Mouse (Mus musculus): ENCODE measurements at regions not wholly inside any gene's neighbourhood (a gene's known extent, or its start where the extent isn't known, plus 50 kb on each side); places are given as distances from the start of the nearest gene placed in this dataset.

- Histone ChIP-seq H3K36me3 (ENCODE audit: control insufficient read depth, insufficient read depth, low read length) (no peaks in the 10 kb centered on the region), H3K27me3 (replicated peaks; ENCODE audit: control insufficient read depth, insufficient read depth, low read length) (no peaks in the 10 kb centered on the region), H3K9me3 (ENCODE audit: control insufficient read depth, low read length) (no peaks in the 10 kb centered on the region), H3K4me2 (ENCODE audit: low read depth, low read length) (no peak overlapping the region), H3K9ac (ENCODE audit: low read depth, low read length) (no peak overlapping the region), H3K27ac (ENCODE audit: low read length) (no peak overlapping the region), H3K4me3 (ENCODE audit: low read length) (no peak overlapping the region), H3K4me1 (ENCODE audit: control insufficient read depth, insufficient read depth, low read length) (no peaks in the 10 kb centered on the region)
- ATAC-seq = peak; percentile 33; the same call in 1 of the 2 replicates
- 63% methylated on average over 3 of the region's 3 CpGs for WGBS
Observed at GRCm38 (mm10) chr2:110508162-110508748, 88.8 kb upstream of the Slc5a12 start.

GRCm38 (mm10) chr2:110523173-110523803 lies 73.8 kb upstream of the Slc5a12 start:
- no peaks in the 10 kb centered on the region for H3K27me3 ChIP-seq (replicated peaks; ENCODE audit: control insufficient read depth, insufficient read depth, low read length)
- ATAC-seq = no peak

GRCm38 (mm10) chr2:110528191-110528590 lies 68.9 kb upstream of the Slc5a12 start:
- peak; percentile 38; the same call in 1 of the 2 replicates for ATAC-seq
- no peaks in the 10 kb centered on the region for H3K9me3 ChIP-seq (ENCODE audit: control insufficient read depth, low read length)
- no peaks in the 10 kb centered on the region for H3K36me3 ChIP-seq (ENCODE audit: control insufficient read depth, insufficient read depth, low read length)
- H3K4me3 ChIP-seq (ENCODE audit: low read length) = no peak overlapping the region
- no peaks in the 10 kb centered on the region for H3K27me3 ChIP-seq (replicated peaks; ENCODE audit: control insufficient read depth, insufficient read depth, low read length)
- H3K9ac ChIP-seq (ENCODE audit: low read depth, low read length) = no peak overlapping the region
- H3K27ac ChIP-seq (ENCODE audit: low read length) = no peak overlapping the region
- no peaks in the 10 kb centered on the region for H3K4me1 ChIP-seq (ENCODE audit: control insufficient read depth, insufficient read depth, low read length)
- 48% methylated on average over 1 of the region's 3 CpGs for WGBS
- H3K4me2 ChIP-seq (ENCODE audit: low read depth, low read length) = no peak overlapping the region

More at GRCm38 (mm10) chr2:110523173-110523803, 73.8 kb upstream of the Slc5a12 start:
- H3K4me1 ChIP-seq (ENCODE audit: control insufficient read depth, insufficient read depth, low read length) = 0 out of 2 replicates have a peak, but pooled peaks cover 4% of the 10 kb centered on the region
- no peak overlapping the region for H3K4me3 ChIP-seq (ENCODE audit: low read length)
- H3K36me3 ChIP-seq (ENCODE audit: control insufficient read depth, insufficient read depth, low read length) = no peaks in the 10 kb centered on the region
- no peaks in the 10 kb centered on the region for H3K9me3 ChIP-seq (ENCODE audit: control insufficient read depth, low read length)
- H3K9ac ChIP-seq (ENCODE audit: low read depth, low read length) = no peak overlapping the region
- H3K27ac ChIP-seq (ENCODE audit: low read length) = no peak overlapping the region
- 45% methylated on average over 7 of the region's 7 CpGs for WGBS
- H3K4me2 ChIP-seq (ENCODE audit: low read depth, low read length) = no peak overlapping the region

GRCm38 (mm10) chr2:110540140-110540539 lies 57.0 kb upstream of the Slc5a12 start:
- peak; percentile 89 for ATAC-seq
- Histone ChIP-seq H3K27ac (ENCODE audit: low read length) (no peak overlapping the region), H3K4me2 (ENCODE audit: low read depth, low read length) (no peak overlapping the region), H3K27me3 (replicated peaks; ENCODE audit: control insufficient read depth, insufficient read depth, low read length) (no peaks in the 10 kb centered on the region), H3K9me3 (ENCODE audit: control insufficient read depth, low read length) (no peaks in the 10 kb centered on the region), H3K4me1 (ENCODE audit: control insufficient read depth, insufficient read depth, low read length) (no peaks in the 10 kb centered on the region), H3K36me3 (ENCODE audit: control insufficient read depth, insufficient read depth, low read length) (no peaks in the 10 kb centered on the region), H3K4me3 (ENCODE audit: low read length) (no peak overlapping the region), H3K9ac (ENCODE audit: low read depth, low read length) (no peak overlapping the region)
- WGBS = 67% methylated on average over 2 of the region's 2 CpGs

GRCm38 (mm10) chr2:110540570-110541357 lies 56.3 kb upstream of the Slc5a12 start:
- 47% methylated on average over 6 of the region's 6 CpGs for WGBS
- Histone ChIP-seq H3K27me3 (replicated peaks; ENCODE audit: control insufficient read depth, insufficient read depth, low read length) (no peaks in the 10 kb centered on the region), H3K4me2 (ENCODE audit: low read depth, low read length) (no peak overlapping the region), H3K27ac (ENCODE audit: low read length) (no peak overlapping the region; the same call in 1 of the 2 replicates), H3K9ac (ENCODE audit: low read depth, low read length) (no peak overlapping the region), H3K36me3 (ENCODE audit: control insufficient read depth, insufficient read depth, low read length) (no peaks in the 10 kb centered on the region), H3K4me3 (ENCODE audit: low read length) (no peak overlapping the region), H3K4me1 (ENCODE audit: control insufficient read depth, insufficient read depth, low read length) (no peaks in the 10 kb centered on the region), H3K9me3 (ENCODE audit: control insufficient read depth, low read length) (no peaks in the 10 kb centered on the region)
- peak; percentile 86 for ATAC-seq

- ATAC-seq = no peak
- no peak overlapping the region for H3K4me3 ChIP-seq (ENCODE audit: low read length)
- WGBS = 74% methylated on average over 5 of the region's 5 CpGs
Observed at GRCm38 (mm10) chr2:110541358-110541737, 55.8 kb upstream of the Slc5a12 start.

More at GRCm38 (mm10) chr2:110541358-110541737, 55.8 kb upstream of the Slc5a12 start:
- Histone ChIP-seq H3K9ac (ENCODE audit: low read depth, low read length) (no peak overlapping the region), H3K36me3 (ENCODE audit: control insufficient read depth, insufficient read depth, low read length) (no peaks in the 10 kb centered on the region), H3K4me1 (ENCODE audit: control insufficient read depth, insufficient read depth, low read length) (no peaks in the 10 kb centered on the region), H3K4me2 (ENCODE audit: low read depth, low read length) (no peak overlapping the region), H3K9me3 (ENCODE audit: control insufficient read depth, low read length) (no peaks in the 10 kb centered on the region), H3K27me3 (replicated peaks; ENCODE audit: control insufficient read depth, insufficient read depth, low read length) (no peaks in the 10 kb centered on the region), H3K27ac (ENCODE audit: low read length) (no peak overlapping the region)

Data from intestine, embryonic 16.5 days (tissue).